Mouse (Mus musculus) myocyte (in vitro differentiated cells): Measurements from ENCODE around the gene Ptpdc1. TPM values are rescaled to one million over a fixed set of nuclear protein-coding genes. Genes with fewer than 3 reads are reported as not detected.

Experiments
- H3K27me3 ChIP-seq: one replicate; pipeline ENCODE4 v1.6.1; 2011; ENCODE audit not compliant: control insufficient read depth, insufficient read depth, insufficient read length
- H3K36me3 ChIP-seq: one replicate; pipeline ENCODE4 v1.6.1; 2011; ENCODE audit not compliant: control insufficient read depth, insufficient read depth
- H3K4me2 ChIP-seq: one replicate; pipeline ENCODE4 v1.6.1; 2011; ENCODE audit warnings: low read depth, control low read depth
- H3K4me3 ChIP-seq: one replicate; pipeline ENCODE4 v1.5.1; 2011; ENCODE audit warnings: mild to moderate bottlenecking, control low read depth, moderate library complexity
- H3K79me2 ChIP-seq: one replicate; pipeline ENCODE4 v1.6.1; 2011; ENCODE audit not compliant: control insufficient read depth, insufficient read depth
- H3ac ChIP-seq: one replicate; pipeline ENCODE4 v1.6.1; 2011; ENCODE audit not compliant: control insufficient read depth, insufficient read length
- CEBPB ChIP-seq: IDR thresholded peaks from 2 replicates; pipeline ENCODE4 v1.6.1; 2011; ENCODE audit warnings: mild to moderate bottlenecking, moderate library complexity; ENCODE audit not compliant: poor library complexity, insufficient read depth, severe bottlenecking
- E2F4 ChIP-seq: IDR thresholded peaks from one replicate; pipeline ENCODE4 v1.6.1; 2011; ENCODE audit warnings: mild to moderate bottlenecking, control low read depth, moderate library complexity; ENCODE audit not compliant: insufficient read depth
- MAX ChIP-seq: IDR thresholded peaks from one replicate; pipeline ENCODE4 v1.6.1; 2011; ENCODE audit warnings: low read depth, mild to moderate bottlenecking, control low read depth
- MYOD1 ChIP-seq, 3 experiments: IDR thresholded peaks; one replicate each; pipeline ENCODE4 v1.6.1; 2011; ENCODE audit warnings: control low read depth in 2 of 3, low read depth in 2 of 3, mild to moderate bottlenecking in 2 of 3, moderate library complexity in 1 of 3; ENCODE audit not compliant: insufficient read length in 2 of 3, control insufficient read depth in 1 of 3
- MYOG ChIP-seq, 3 experiments: IDR thresholded peaks; one replicate each; pipeline ENCODE4 v1.6.1; 2011; ENCODE audit warnings: control low read depth in 2 of 3, low read depth in 2 of 3, mild to moderate bottlenecking in 2 of 3; ENCODE audit not compliant: insufficient read length in 2 of 3, control insufficient read depth in 1 of 3, insufficient read depth in 1 of 3
- POLR2A ChIP-seq: IDR thresholded peaks from one replicate; pipeline ENCODE4 v1.6.1; 2011; ENCODE audit warnings: low read depth, mild to moderate bottlenecking, control low read depth, moderate library complexity; ENCODE audit not compliant: insufficient read length
- POLR2AphosphoS2 ChIP-seq: IDR thresholded peaks from one replicate; pipeline ENCODE4 v1.6.1; 2011; ENCODE audit warnings: low read depth, control low read depth; ENCODE audit not compliant: insufficient read length
- REST ChIP-seq: IDR thresholded peaks from one replicate; pipeline ENCODE4 v1.6.1; 2011; ENCODE audit warnings: mild to moderate bottlenecking, control low read depth, moderate library complexity; ENCODE audit not compliant: insufficient read depth, insufficient read length
- SRF ChIP-seq: IDR thresholded peaks from one replicate; pipeline ENCODE4 v1.6.1; 2011; ENCODE audit warnings: low read depth; ENCODE audit not compliant: control insufficient read depth, insufficient read length
- TCF12 ChIP-seq: IDR thresholded peaks from one replicate; pipeline ENCODE4 v1.6.1; 2011; ENCODE audit warnings: mild to moderate bottlenecking, control low read depth; ENCODE audit not compliant: poor library complexity, insufficient read depth, severe bottlenecking
- TCF3 ChIP-seq: IDR thresholded peaks from one replicate; pipeline ENCODE4 v1.6.1; 2011; ENCODE audit warnings: low read depth, control low read depth; ENCODE audit not compliant: insufficient read length
- USF1 ChIP-seq: IDR thresholded peaks from one replicate; pipeline ENCODE4 v1.6.1; 2011; ENCODE audit warnings: low read depth, mild to moderate bottlenecking, control low read depth, moderate library complexity
- polyA plus RNA-seq: library from polyadenylated mRNA; unstranded; fragments of >200 nt; fragmentation: generic; extraction: Trizol; gene quantifications from one replicate; pipeline ENCODE4 v1.2.1, GENCODE M21; 2012; ENCODE audit warnings: missing spikeins

The Ptpdc1 gene
- polyA plus RNA-seq, 1 experiment = 4.4 TPM

DNA sequence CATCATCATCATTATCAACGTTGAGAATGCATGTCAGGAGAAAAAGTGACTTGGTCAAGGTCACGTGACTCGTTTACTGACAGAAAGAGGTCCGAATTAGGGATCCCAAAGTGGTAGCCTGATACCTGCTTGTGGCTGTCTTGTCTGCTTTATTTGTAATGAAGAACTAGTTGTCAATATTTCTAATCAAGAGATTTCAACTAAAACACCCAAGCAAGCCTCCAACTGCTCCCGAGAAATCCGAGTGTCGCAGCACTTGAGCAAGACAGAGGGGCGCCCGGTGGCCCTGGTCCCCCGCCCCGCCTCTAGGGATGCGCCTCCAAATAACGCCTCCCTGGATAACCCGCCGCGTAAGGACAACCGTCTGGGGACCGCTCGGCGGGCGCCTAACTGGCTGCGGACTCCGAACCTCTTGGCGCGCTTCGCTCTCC, 481 bp downstream of the Ptpdc1 start:
- H3ac ChIP-seq = peak overlapping the region; percentile 52
- peak overlapping the region; percentile 35 for H3K4me3 ChIP-seq
- peak overlapping the region; percentile 71 for H3K4me2 ChIP-seq
- no peaks in the 10 kb centered on the region for H3K36me3 ChIP-seq
- no peaks in the 10 kb centered on the region for H3K27me3 ChIP-seq
- TF ChIP-seq USF1 (peak; percentile 91), REST (no peak)
- no peaks in the 10 kb centered on the region for H3K79me2 ChIP-seq

DNA sequence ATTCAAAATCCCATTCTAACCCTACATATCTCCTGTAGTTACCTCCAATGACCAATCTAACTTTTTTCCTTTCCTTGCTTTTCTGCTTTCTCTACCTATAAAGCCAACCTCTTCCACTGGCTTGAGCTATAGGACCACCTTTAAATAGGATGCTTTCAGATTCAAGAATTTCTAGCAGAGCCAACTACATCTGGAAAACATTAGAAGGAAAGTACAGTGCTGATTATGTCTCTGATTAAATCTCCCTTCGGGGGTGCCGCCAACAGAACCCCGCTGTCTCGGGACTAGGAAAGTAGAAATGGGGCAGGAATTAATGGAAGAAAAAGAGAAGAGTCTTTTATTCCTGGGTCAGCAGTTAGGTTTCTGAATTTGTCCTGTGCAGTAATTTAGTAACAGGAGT, 6.6 kb downstream of the Ptpdc1 start:
- TF ChIP-seq CEBPB (no peak), POLR2AphosphoS2 (no peak)
- Histone ChIP-seq H3K36me3 (no peaks in the 10 kb centered on the region), H3K4me3 (no peak overlapping the region), H3K4me2 (no peak overlapping the region), H3K27me3 (no peaks in the 10 kb centered on the region), H3ac (no peak overlapping the region), H3K79me2 (no peaks in the 10 kb centered on the region)

DNA sequence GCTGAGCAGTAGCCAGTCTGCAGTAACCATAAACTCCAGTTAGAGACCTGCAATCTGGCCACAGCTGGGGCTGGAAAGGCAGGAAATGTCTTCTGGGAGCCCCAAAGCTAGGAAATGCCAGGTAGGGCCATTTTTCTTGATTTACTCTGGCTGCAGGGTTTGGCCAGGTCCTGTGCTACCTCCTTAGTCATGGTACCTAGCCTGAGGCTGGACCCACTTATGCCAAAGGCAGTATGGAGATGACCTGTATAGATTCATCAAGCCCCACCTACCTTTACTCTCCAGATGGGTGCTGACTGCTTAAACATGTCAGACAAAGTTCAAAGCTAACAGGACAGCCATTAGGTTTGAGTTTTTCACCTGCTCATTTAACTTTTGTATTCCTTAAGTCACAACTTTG, 7.7 kb downstream of the Ptpdc1 start:
- Histone ChIP-seq H3K4me3 (no peak overlapping the region), H3K4me2 (no peak overlapping the region), H3K27me3 (no peaks in the 10 kb centered on the region), H3K36me3 (no peaks in the 10 kb centered on the region), H3ac (no peak overlapping the region), H3K79me2 (no peaks in the 10 kb centered on the region)
- TF ChIP-seq MAX (no peak), POLR2A (no peak), USF1 (no peak), SRF (no peak), E2F4 (no peak), TCF3 (no peak), REST (no peak), POLR2AphosphoS2 (no peak), TCF12 (no peak), CEBPB (no peak), MYOG (IDR thresholded peaks at IDR 0.05; ENCODE audit: control insufficient read depth in 1 of 3, insufficient read depth in 1 of 3, insufficient read length in 2 of 3, low read depth in 2 of 3) (no peak), MYOD1 (IDR thresholded peaks at IDR 0.05; ENCODE audit: control insufficient read depth in 1 of 3, insufficient read length in 2 of 3, low read depth in 2 of 3) (no peak)

DNA sequence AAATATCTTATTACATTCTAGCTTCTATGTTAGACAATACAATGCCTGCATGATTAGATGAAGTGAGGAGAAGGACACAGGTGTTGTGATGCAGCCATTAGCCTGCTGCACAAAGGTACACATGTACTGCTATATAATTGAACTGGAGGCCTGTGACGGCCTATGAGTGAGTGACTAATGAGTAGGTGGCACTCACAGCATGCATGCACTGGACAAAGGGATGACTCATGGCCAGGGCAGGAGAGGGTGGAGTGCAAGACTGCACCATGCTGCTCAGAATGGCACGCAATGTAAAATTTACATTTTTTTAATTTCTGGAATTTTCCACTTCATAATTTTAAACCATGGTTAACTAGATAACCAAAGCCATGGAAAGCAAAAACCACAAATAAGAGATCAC, 10.9 kb downstream of the Ptpdc1 start:
- Histone ChIP-seq H3ac (no peak overlapping the region), H3K79me2 (no peaks in the 10 kb centered on the region)

DNA sequence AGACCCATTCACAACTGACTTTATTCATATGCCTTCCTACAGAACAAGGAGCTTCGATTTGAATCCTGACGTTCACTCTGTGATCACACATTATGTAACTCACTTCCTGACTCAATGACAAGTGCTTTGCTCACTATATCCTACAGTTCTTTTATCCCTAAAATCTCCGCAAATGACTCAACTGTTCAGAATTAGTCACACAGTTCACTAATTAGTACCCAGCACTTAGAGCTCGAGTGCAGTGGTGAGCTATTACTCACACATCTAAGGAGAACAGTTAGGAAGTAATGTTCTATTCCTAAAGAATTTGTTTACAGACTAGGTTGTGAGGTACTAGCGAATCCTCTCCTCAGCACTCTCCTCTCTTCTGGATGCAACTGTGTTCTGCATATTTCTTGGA, 16.4 kb downstream of the Ptpdc1 start:
- H3K4me2 ChIP-seq = no peak overlapping the region
- H3K4me3 ChIP-seq = no peak overlapping the region
- H3ac ChIP-seq = no peak overlapping the region
- no peak for TF ChIP-seq MAX
- TF ChIP-seq POLR2A = no peak
- no peak for TF ChIP-seq POLR2AphosphoS2
- TF ChIP-seq MYOD1 (IDR thresholded peaks at IDR 0.05; ENCODE audit: control insufficient read depth in 1 of 3, insufficient read length in 2 of 3, low read depth in 2 of 3) = no peak
- TF ChIP-seq TCF3 = no peak
- TF ChIP-seq CEBPB = no peak
- no peak for TF ChIP-seq SRF
- TF ChIP-seq USF1 = no peak
- no peak for TF ChIP-seq TCF12
- no peak for TF ChIP-seq MYOG (IDR thresholded peaks at IDR 0.05; ENCODE audit: control insufficient read depth in 1 of 3, insufficient read depth in 1 of 3, insufficient read length in 2 of 3, low read depth in 2 of 3)
- TF ChIP-seq REST = no peak
- no peak for TF ChIP-seq E2F4
- H3K36me3 ChIP-seq = no peaks in the 10 kb centered on the region
- H3K79me2 ChIP-seq = no peaks in the 10 kb centered on the region
- no peaks in the 10 kb centered on the region for H3K27me3 ChIP-seq

More for the DNA sequence above, 10.9 kb downstream of the Ptpdc1 start:
- H3K4me2 ChIP-seq = no peak overlapping the region
- H3K4me3 ChIP-seq = no peak overlapping the region
- no peaks in the 10 kb centered on the region for H3K27me3 ChIP-seq
- H3K36me3 ChIP-seq = no peaks in the 10 kb centered on the region
- no peak for TF ChIP-seq MAX
- no peak for TF ChIP-seq REST
- no peak for TF ChIP-seq MYOD1 (IDR thresholded peaks at IDR 0.05; ENCODE audit: control insufficient read depth in 1 of 3, insufficient read length in 2 of 3, low read depth in 2 of 3)
- TF ChIP-seq E2F4 = no peak
- TF ChIP-seq SRF = no peak
- no peak for TF ChIP-seq TCF12
- TF ChIP-seq TCF3 = no peak
- TF ChIP-seq POLR2A = no peak
- no peak for TF ChIP-seq CEBPB
- TF ChIP-seq USF1 = no peak
- TF ChIP-seq MYOG (IDR thresholded peaks at IDR 0.05; ENCODE audit: control insufficient read depth in 1 of 3, insufficient read depth in 1 of 3, insufficient read length in 2 of 3, low read depth in 2 of 3) = no peak
- no peak for TF ChIP-seq POLR2AphosphoS2
